Mouse (Mus musculus): ENCODE data around the gene Prtn3.

Prtn3 gene

DNA sequence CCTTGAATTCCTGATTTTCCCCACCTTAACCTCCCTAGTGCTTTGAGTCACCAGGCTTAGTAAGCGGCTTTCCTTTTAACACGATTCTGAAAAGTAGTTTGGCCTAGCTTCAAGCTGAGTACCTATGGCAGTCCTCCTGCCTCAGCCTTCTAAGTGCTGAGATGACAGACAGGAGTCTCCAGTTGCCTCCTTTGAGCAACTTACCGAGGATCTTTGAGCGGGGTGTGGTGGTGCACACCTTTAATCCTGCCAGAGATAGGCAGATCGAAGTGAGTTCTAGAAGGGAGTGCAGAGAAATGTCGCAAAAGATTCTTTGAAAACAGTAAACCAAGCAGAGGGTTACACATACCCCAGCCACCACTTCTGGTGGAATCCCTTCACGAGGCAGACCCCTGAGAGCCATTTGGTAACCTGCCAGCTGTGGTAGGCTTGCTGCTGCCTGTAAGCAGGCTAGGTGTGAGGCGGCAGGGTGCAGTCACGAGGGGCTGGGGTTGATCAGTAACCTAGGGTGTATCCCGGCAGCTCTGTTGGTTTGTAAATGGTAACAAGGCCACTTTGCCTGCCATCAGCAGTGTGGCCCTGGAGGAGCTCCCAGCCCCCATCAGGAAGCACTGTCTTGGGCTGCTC is 18.6 kb upstream of the Prtn3 start:
- DNase-seq (ENCODE audit: low spot score) = no peak

DNA sequence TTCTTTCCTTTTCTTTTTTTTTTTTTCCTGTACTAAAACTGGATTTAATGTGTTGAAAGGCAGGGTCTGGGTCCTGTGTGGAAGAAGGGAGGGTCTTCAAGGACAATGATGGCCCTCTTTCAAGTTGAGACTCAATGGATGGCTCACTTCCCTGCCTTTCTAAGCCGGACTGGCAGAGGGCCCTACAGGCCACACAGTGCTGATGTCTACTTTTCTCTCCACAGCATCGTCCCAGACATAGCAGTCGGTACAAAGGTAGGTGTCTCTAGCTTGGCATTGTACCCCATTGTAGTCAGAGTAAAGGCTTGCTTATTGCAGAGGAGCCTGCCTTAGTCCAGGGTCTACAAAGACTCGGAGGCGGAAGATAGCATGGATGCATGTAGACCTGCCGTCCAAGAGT is 18.0 kb upstream of the Prtn3 start:
- no peak for DNase-seq (ENCODE audit: low spot score)

DNA sequence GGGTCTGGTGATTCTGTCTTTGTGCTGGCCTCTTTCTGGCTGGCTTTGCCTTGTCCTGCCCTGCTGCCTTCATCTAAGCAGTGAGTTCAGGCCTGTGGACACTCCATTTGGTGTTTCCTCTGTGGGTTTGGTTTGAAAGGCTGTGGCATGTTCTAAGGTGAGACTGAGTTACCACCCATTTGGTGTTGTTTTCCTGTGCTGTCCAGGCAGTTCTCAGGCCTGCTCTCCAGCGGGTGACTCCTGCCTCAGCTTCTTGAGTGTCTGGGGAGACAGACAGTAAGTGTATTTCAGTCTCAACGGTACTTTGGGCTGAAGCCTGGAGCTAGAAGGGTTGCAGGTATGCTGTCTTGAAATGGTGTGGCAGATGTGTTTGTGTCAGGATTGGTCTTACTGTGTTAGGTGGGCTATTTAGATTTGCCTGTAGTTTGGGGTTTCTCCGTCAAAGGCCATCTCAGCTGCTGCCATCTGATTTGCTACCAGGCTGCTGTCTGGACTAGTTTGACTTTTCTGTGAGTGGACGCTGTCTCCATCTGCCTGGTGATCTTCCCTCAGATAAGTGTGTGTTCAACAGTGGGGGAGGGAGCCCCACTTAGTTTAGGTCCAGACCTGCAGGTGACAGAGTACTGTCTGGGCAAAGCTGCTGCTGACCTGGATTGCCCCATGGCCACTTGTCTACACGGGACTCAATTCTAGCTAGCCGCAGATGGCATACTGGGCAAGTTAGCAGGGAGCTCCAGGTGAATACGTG is 17.4 kb upstream of the Prtn3 start:
- DNase-seq (ENCODE audit: low spot score) = no peak

DNA sequence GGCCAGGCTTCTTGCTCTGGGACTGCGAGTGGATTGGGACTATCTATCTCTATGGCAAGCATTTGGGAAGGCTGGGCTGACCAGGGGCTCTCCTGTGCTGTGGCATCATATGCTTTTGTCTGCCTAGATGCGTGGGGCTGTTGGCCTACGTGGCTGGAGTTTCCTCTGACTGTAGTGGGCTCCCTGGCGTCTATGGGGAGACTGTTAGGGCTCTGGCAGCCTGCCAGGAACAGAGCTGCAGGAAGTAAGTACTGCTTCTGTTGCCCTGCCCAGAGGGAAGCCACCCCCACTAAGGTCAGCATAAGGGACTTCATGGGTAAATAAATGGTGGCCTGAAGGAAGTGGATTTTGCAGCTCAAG is 16.8 kb upstream of the Prtn3 start:
- no peak for DNase-seq (ENCODE audit: low spot score)

DNA sequence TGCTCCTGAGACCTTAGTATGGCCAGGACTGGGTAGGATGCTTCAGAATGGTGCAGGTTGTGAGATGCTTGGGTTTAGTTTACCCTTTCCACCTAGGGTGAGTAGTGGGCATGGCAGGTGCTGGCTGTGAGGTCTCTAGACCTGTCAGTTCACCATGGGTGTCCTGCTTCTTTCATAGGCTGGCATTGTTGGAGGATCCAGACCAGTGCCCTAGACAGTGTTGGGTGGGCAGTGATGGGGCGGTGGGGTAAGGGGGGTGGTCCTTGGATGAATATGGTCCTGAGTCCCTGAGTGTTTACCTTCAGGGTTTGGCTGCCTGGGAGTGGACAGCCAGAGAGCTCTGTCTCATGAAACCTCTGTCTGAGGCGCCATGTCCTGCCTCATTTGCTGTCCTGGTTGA is 16.4 kb upstream of the Prtn3 start:
- no peak for DNase-seq (ENCODE audit: low spot score)

DNA sequence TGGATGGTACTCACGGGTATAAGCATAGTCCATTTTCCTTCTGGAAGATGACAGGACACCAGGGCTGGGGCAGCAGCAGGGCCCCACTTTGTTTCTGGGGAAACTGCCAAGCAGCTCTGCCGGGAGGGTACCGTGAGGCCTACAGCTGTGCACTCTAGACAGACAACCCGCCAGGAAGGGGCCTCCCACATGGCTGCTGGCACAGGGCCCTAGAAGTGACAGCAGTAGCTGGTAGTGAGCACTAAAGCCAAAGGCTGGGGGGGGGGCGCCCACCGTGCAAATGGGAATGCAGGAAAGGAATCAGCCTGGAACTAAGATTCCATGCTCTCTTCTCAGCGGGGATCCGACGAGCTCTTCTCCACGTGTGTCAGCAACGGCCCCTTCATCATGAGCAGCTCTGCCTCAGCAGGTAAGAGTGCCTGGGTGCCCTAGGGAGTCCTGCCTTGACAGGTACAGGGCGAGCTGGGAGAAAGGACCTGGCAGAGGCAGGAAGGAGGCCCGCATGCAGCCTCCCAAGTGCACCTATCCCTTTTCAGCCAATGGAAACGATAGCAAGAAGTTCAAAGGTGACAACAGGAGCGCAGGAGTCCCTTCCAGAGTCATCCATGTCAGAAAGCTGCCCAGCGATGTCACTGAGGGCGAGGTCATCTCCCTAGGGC is 15.7 kb upstream of the Prtn3 start:
- no peak for DNase-seq (ENCODE audit: low spot score)

DNA sequence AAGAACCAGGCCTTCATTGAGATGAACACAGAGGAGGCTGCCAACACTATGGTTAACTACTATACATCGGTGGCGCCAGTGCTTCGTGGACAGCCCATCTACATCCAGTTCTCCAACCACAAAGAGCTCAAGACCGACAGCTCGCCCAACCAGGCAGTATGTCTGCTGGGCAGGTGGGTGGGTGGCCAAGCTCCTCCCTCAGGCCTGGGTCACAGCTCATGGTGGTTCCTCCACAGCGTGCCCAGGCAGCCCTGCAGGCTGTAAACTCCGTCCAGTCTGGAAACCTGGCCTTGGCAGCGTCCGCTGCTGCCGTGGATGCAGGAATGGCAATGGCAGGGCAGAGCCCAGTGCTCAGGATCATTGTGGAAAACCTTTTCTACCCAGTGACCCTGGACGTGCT is 15.2 kb upstream of the Prtn3 start:
- DNase-seq (ENCODE audit: low spot score) = no peak

DNA sequence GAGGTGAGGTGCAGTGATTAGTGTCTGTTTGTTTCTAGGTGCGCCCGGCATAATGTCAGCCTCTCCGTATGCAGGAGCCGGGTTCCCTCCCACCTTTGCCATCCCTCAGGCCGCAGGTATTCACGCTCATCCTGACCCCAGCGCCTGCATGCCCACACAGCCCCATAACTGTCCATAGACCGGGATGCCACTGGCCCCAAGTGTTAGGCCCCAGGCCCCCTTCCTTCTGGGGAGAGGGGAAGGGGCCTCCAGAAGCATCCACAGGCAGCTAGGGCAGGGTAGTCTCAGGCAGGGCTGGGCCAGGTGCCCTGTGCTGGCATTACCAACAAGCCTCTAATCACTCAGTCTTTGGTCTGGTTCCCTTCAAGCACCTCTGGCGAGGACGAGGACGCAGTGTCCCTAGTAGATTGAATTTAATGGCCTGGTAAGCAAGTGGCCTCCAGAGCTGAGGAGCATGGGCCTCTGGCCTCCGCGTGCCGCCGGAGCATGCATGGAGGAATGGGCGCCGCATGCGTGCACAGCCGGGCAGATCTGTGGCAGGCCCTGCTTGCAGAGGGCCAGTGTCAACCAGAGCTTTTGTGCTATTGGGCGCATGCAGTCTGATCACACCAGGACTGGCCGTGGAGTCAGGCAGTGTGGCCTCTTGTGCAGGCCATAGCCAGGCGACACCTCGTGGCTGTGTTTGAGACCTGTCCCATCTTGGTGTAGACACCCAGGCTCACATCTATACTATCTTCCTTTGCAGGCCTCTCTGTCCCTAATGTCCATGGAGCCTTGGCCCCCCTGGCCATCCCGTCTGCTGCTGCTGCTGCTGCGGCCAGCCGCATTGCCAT is 14.0 kb upstream of the Prtn3 start:
- no peak for DNase-seq (ENCODE audit: low spot score)

DNA sequence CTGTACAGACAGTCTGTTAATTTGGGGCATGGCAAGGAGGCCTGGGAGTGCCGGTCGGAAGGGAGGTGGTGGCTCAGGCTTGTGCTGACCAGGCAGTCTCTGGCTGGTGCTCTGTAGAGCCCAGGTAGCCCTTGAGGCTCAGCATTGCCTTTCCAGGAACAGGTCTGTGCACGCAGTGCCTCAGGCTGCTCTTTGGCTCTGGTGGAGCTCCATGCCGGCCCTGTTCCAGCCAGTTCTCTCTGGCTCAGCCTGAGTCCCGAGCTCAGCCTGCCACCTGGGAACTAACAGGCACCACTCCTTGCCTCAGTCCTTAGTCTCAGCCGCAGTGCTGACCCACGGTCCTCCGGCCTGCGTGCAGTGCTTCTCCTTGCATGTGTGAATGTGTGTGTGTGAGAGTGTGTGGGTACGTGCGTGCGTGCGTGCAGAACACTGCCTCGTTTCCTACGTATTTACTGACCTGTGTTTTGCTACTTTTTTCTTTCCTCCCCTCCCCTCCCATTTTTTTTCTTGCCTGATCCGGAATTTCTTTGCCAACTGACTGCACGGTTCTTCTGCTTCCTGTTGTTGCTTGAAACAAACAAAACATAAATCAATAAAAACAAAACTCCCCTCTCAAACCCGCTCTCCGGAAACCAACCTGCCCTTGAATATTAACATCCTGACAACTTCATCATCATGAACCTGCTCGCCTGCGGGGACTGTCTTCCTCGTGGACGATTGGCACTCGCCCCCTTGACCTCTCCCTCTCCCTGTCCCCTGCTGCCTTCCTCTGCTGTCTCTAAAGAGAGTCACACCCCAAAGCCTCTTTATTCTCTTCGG is 12.8 kb upstream of the Prtn3 start:
- DNase-seq (ENCODE audit: low spot score) = no peak

DNA sequence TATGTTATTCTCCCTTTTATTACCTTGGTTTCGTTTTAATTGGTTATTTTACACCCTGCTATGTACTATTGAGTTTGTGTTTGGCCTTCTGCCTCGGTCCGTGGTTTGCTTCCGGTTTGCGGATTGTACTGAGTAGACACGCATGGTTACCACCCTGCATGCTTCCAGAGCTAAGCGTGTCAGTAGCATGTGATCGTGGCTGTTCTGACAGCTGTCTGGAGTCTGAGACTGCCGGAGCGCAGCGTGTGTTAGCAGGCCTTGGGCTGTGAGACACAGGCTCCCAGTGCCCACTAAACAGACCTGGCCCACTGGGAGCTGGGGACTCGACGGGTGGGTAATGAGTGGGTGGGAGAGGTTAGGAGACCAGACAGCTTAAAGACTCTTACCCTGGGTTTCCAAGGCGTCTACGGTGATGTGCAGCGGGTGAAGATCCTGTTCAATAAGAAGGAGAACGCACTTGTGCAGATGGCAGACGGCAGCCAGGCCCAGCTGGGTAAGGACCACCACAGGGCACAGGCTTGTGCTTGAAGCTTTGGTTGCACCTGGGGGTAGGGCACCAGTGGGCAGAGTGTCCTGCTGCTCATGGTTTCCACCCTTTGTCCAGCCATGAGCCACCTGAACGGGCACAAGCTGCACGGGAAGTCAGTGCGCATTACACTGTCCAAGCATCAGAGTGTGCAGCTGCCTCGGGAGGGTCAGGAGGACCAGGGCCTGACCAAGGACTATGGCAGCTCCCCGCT is 12.1 kb upstream of the Prtn3 start:
- no peak for DNase-seq (ENCODE audit: low spot score)

DNA sequence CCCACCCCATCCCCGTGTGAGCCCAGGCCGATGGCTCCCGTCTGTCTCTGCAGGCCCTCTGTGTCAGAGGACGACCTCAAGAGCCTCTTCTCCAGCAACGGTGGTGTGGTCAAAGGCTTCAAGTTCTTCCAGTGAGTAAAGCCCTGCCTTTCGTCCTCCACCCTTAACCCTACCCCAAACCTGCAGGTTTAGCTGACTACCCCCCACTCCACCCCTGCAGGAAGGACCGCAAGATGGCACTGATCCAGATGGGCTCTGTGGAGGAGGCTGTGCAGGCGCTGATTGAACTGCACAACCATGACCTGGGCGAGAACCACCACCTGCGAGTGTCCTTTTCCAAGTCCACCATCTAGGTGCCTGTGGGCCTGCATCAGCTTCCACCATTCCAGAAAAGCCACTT is 11.4 kb upstream of the Prtn3 start:
- no peak for DNase-seq (ENCODE audit: low spot score)

DNA sequence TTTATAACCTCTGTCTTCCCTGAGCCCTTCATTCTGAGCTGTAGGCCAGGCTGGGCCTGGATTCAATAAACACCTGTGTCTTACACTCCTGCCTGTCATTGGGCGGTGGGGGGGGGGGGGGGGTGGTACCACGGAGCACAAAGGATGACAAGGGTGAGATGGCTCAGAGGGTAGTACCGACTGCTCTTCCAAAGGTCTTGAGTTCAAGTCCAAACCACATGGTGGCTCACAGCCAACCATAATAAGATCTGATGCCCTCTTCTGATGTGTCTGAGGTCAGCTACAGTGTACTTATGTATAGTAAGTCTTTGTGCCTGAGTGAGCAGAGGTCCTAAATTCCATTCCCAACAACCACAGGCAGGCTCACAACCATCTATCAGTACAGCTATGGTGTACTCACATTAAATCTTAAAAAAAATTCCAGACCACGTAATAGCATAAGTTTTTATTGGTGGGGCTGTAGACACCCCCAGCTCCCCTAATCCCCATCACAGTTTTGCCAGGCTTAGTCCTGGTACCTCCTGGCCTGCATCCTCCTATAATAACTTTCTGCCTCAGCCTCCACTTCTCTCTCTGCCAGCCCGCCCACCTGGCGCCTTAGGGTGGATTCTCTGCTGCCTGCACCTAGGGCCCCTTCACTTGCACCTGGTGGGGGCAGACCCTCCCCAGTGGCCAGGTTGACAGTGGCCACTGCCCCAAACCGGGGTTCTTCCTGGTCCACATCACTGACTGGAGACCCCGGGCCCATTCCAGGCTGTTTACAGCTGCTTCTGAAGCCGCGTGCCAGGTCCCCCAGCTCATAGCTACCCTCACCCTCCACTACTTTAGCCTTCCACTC is 9.7 kb upstream of the Prtn3 start:
- no peak for DNase-seq (ENCODE audit: low spot score)

DNA sequence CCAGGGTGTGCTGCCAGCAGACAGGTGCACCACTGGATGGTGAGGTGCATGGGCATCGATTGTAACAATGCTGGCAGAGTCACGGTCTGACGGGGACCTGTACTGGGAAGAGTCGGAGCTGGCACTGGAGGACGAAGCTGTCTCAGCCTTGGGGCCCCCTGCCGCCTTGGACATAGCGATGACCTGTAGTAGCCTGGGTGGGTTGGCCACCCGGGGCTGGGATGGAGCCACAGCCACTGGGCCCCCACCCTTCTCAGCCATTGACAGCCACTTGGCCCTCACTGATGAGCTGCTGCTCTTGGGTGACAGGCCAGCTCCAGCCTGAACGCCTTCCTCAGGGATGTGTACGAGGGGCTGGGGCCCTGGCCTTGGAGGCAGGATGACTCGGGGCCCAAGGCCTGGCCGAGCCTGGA is 9.1 kb upstream of the Prtn3 start:
- no peak for DNase-seq (ENCODE audit: low spot score)

DNA sequence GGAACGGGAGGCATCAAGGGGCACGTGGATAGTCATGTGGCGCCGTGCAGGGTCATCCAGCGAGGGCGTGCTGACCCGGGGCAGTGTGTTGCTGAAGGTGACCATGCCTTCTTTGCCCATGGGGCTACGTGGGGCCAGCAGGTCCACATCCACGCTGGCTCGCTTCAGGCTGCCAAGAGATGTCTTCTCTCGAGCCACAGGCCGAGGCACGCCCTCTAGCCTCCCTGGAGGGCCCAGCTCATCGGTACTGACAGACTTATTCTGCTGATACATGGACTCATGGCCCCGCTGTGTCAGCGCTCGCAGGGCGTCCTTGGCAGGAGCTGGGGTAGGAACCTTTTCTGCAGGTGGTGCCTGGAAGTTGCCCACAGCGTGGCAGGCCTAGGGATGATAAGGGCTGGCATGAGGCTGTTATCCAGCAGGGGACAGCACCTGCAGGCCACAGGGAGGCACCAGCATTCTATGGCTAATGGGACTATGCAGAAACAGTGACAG is 8.4 kb upstream of the Prtn3 start:
- DNase-seq (ENCODE audit: low spot score) = no peak

DNA sequence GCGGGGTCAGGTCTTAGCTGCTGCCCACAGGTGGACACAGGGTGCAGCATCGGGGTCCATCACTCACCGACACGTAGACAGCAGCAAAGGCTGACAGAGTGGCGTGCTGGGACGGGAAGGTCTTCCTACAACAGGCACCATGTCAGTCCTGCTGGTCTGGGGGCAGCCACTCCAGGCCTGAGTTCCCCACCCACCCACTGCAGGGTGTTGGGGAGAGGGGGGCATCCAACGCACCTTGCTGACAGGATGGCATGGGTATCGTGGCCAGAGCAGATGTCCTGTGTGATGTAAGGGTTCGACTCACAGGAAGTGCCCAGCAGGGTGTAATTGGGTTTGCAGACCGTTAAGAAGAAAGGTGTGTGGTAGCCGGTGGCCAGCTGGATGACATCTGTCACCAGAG is 7.7 kb upstream of the Prtn3 start:
- no peak for DNase-seq (ENCODE audit: low spot score)

DNA sequence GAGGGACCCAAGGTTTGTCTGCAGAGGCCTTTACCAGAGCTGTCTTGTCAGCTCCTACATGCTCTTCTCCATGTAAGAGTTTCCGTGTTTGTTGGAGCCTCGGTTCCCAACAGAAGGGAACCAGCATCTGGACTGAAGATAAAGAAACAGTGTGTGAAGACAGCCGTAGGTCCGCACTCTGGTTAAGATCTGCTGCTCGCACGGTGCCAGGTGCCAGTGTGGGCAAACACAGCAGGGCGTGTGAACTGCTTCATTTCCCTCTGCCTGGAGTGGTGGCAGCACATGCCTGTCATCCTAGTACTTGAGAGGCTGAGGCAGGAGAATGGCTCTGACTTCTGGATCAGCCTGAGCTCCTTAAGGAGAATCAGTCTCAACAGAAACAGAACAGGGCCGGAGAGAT is 2.4 kb upstream of the Prtn3 start:
- no peak for DNase-seq (ENCODE audit: low spot score)

DNA sequence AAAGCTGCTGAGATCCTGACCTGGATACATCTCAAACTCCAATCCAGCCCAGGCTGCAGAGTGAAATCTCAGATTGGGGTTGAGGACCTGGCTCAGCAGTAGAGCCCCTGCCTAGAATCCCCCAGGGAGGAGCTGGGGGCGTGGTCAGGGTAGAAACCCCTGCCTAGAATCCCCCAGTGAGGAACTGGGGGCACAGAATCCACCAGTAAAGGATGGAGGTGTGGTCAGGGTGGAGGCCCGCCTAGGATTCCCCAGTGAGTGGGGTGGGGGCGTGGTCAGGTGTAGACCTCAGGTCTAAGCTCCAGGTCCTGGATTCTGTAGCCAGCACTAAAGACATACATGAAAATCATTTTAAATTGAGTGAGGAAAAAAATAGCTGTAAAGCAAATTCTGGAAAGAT is 1.4 kb upstream of the Prtn3 start:
- no peak for DNase-seq (ENCODE audit: low spot score)

DNA sequence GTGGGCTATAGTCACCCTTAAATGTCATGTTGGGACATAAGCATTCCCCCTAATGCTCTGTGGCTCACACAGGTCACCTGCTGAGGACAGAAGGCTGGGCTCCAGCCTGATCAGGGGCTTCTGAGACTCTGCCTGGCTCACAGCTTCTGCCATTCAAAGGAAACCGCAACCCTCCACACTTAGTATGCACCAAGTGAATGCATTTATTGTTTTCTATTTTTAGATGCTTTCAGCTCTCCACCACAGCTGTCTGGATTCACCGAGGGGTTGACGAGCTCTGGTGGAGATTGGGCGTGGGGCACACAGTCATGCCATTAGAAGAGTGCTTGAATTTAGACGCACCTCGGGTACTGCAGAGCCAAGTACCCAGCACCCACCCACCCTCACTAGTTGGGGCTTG is 963 bp upstream of the Prtn3 start:
- no peak for DNase-seq (ENCODE audit: low spot score)

DNA sequence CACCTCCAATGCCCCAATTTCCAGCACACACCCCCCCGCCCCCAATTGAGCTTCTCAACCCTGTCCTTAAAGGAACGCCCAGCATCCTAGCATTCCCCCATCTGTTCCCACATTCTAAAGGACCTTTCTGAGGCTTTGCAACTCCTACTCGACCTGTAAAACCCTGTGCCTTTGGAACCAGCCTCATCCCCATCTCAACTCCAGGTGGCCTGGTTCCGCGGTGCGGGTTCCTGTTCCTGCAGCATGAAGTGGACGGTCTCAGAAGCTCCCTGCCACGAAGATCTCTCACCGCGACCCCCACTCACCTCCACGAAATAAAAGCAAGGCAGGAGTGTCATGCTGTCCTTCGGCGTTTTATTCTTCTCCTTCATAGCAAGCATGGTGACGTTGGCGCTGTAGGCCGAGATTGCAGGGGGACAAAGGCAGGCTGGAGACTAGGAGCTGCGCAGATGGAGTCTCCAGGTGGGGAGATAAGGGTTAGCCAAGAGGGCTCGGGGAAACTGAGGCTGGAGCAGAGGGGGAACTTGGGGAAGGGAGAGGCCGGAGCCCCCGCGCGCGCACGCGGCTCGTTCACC is 474 bp upstream of the Prtn3 start:
- no peak for DNase-seq (ENCODE audit: low spot score)

DNA sequence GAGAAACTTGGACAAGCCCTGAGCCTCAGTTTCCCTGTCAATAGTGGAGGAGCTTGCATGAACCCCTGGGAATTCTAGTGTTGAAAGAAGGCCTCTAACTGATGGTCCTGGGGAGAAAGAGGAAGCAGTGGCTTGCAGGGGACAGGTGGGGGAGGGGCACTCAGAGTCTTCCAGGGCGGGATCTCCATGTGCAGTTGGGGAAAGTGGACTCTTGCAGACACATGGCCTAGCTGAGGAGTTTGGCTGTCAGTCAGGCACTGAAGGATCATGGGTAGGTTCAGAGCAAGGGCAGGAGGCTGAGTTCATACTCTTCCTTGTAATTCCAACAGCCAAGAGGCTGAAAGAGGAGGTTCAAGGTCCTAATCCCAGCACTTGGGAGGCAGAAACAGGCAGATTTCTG is 2.9 kb downstream of the Prtn3 start:
- DNase-seq (ENCODE audit: low spot score) = no peak

All from ovary, postnatal 10 days (tissue).